Mouse (Mus musculus): Measurements from ENCODE around the gene Xrn1. TPM values are rescaled to one million over a fixed set of nuclear protein-coding genes. Genes with fewer than 3 reads are reported as not detected.

The Xrn1 gene
- 6.3 and 7.2 TPM in 2 replicates for polyA plus RNA-seq (2015; fragmentation: Nextera tagmentation; extraction: Ambion mirVana)

GRCm38 (mm10) chr9:95954585-95955461 is at the start of gene Xrn1:
Xrn1 (plus strand) TSS chr9:95954760.

Other genes with a start within 250 kb of the Xrn1 start
- gene Trpc1, start 204.4 kb upstream of the Xrn1 start, polyA plus RNA-seq (2015; fragmentation: Nextera tagmentation; extraction: Ambion mirVana) = 1.8 TPM in 2 replicates
- gene Pls1, start 109.4 kb upstream of the Xrn1 start, polyA plus RNA-seq (2015; fragmentation: Nextera tagmentation; extraction: Ambion mirVana) = 4.7 and 7.2 TPM in 2 replicates
- gene Atr, start 97.2 kb upstream of the Xrn1 start, polyA plus RNA-seq (2015; fragmentation: Nextera tagmentation; extraction: Ambion mirVana) = 5.1 and 5.7 TPM in 2 replicates
- gene Gk5, start 164.6 kb downstream of the Xrn1 start, polyA plus RNA-seq (2015; fragmentation: Nextera tagmentation; extraction: Ambion mirVana) = 2.9 and 3.7 TPM in 2 replicates
- gene Tfdp2, start 241.5 kb downstream of the Xrn1 start, polyA plus RNA-seq (2015; fragmentation: Nextera tagmentation; extraction: Ambion mirVana) = 18.0 and 23.5 TPM in 2 replicates